Comparison of ENCODE assay signal across 10 mouse cellular contexts in the genomic region with DNA sequence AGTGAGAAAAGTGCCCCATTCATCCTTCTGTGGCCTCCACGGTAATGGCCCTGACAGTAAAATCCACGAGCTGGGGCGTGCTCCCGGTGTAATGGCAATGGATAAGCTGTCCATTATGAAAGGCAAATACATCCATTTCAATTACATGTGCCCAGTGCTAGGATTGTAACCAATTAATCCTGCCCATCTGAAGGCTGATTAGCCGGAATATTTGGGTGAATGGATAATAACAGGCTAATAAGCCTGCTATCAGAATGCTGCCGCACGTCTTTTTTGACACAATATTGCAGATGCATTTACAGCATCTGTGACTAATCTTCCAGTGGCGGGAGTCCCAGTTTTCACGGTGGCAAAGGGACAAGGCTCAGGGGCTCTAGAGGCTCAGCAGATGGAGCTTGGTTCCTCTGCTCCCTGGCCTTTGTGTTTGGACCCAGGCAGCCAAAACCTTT.
DNase-seq lines count a peak whose midpoint lies in the region; ATAC-seq lines count a peak whose summit lies in the region.
"Had no signal": no experiment of that assay in that cellular context is flagged by ENCODE, and none has a peak within 500 bp of the region (broad histone marks: within the 10 kb centered on the region; RNA-seq: fewer than 3 reads in every experiment).

No protein-coding gene starts in this region.

- H3K36me3 ChIP-seq in midbrain, embryonic 11.5 days (ENCODE audit: control insufficient read depth, insufficient read depth, low read length): no peaks in the 10 kb centered on the region
- no peaks in the 10 kb centered on the region for H3K36me3 ChIP-seq in midbrain, embryonic 10.5 days
- H3K36me3 ChIP-seq in hindbrain, embryonic 12.5 days: no peaks in the 10 kb centered on the region

- no peaks in the 10 kb centered on the region for H3K9me3 ChIP-seq in midbrain, embryonic 11.5 days (ENCODE audit: control insufficient read depth, low read length)
- no peaks in the 10 kb centered on the region for H3K9me3 ChIP-seq in midbrain, embryonic 10.5 days (replicated peaks)
- H3K9me3 ChIP-seq in hindbrain, embryonic 12.5 days (replicated peaks): no peaks in the 10 kb centered on the region

- H3K4me3 ChIP-seq in midbrain, embryonic 11.5 days (ENCODE audit: low read depth, low read length): no peak overlapping the region
- H3K4me3 ChIP-seq in midbrain, embryonic 10.5 days: no peak overlapping the region
- no peak overlapping the region for H3K4me3 ChIP-seq in hindbrain, embryonic 12.5 days

- H3K4me1 ChIP-seq in midbrain, embryonic 11.5 days (ENCODE audit: control insufficient read depth, insufficient read depth, low read length): peaks cover 2% of the 10 kb centered on the region; the same call in 1 of the 2 replicates
- no peaks in the 10 kb centered on the region for H3K4me1 ChIP-seq in midbrain, embryonic 10.5 days
- H3K4me1 ChIP-seq in hindbrain, embryonic 12.5 days: peaks cover 8% of the 10 kb centered on the region

- peak; percentile 27; the same call in 1 of the 2 replicates for ATAC-seq in midbrain, embryonic 11.5 days (ENCODE audit: low FRiP score)
- peak; percentile 68 for ATAC-seq in hindbrain, embryonic 12.5 days (ENCODE audit: low FRiP score)
- no peak for ATAC-seq in megakaryocyte, adult 5-6 weeks (ENCODE audit: poor library complexity, severe bottlenecking)
- ATAC-seq: liver, postnatal 0 days had no signal

- H3K27ac ChIP-seq in midbrain, embryonic 11.5 days (ENCODE audit: low read depth, low read length): no peak overlapping the region
- H3K27ac ChIP-seq in midbrain, embryonic 10.5 days (replicated peaks): no peak overlapping the region; the same call in 1 of the 2 replicates
- H3K27ac ChIP-seq in hindbrain, embryonic 12.5 days: peak overlapping the region; percentile 60; the same call in 1 of the 2 replicates

- no peak overlapping the region for H3K4me2 ChIP-seq in midbrain, embryonic 11.5 days
- no peak overlapping the region for H3K4me2 ChIP-seq in hindbrain, embryonic 12.5 days (replicated peaks)

- H3K9ac ChIP-seq in midbrain, embryonic 11.5 days (ENCODE audit: low read length): no peak overlapping the region
- no peak overlapping the region for H3K9ac ChIP-seq in hindbrain, embryonic 12.5 days
- H3K9ac ChIP-seq: liver, postnatal 0 days had no signal

- 67% methylated on average over 9 of the region's 9 CpGs for WGBS in midbrain, embryonic 11.5 days
- 85% methylated on average over 9 of the region's 9 CpGs for WGBS in midbrain, embryonic 10.5 days
- WGBS in hindbrain, embryonic 12.5 days: 57% methylated on average over 9 of the region's 9 CpGs

- peak; percentile 61 for DNase-seq in midbrain, embryonic 11.5 days (ENCODE audit: low spot score, missing footprints)
- no peak for DNase-seq in midbrain, embryonic 10.5 days (ENCODE audit: low spot score)
- DNase-seq in cerebellum, postnatal 36 days: peak; percentile 66
- DNase-seq in skeletal muscle tissue, adult 2 months (ENCODE audit: low read depth, low spot score): peak; percentile 7
- no peak for DNase-seq in right cerebral cortex, postnatal 14 days
- DNase-seq: embryo, embryonic 11 days; kidney, adult 11 months; liver, postnatal 0 days had no signal

- H3K27me3 ChIP-seq in midbrain, embryonic 11.5 days (ENCODE audit: control insufficient read depth, insufficient read depth, low read length): no peaks in the 10 kb centered on the region
- no peaks in the 10 kb centered on the region for H3K27me3 ChIP-seq in midbrain, embryonic 10.5 days (ENCODE audit: low read depth, poor library complexity, severe bottlenecking)
- H3K27me3 ChIP-seq in hindbrain, embryonic 12.5 days: no peaks in the 10 kb centered on the region

Comparison
In these comparisons a context has a peak if more than half of its experiments do, and no peak if none do; other contexts are left out.
1. DNase-seq: peak in midbrain, embryonic 11.5 days (single experiment), cerebellum, postnatal 36 days (2 of 2) and skeletal muscle tissue, adult 2 months (single experiment); none in midbrain, embryonic 10.5 days (single experiment) and right cerebral cortex, postnatal 14 days (single experiment).